Mouse (Mus musculus) layer of hippocampus, adult 9-10 months (tissue): ENCODE results near the gene BC053393.
"Not testable (repeated sequence)": the region's sequence is repeated elsewhere in the genome, so short reads cannot be mapped to it uniquely, and the experiment has no call there.

Experiments used
- DNase-seq: peaks from one replicate; pipeline ENCODE4 v3.0.0; 2022; ENCODE audit warnings: low spot score

BC053393 gene

DNA sequence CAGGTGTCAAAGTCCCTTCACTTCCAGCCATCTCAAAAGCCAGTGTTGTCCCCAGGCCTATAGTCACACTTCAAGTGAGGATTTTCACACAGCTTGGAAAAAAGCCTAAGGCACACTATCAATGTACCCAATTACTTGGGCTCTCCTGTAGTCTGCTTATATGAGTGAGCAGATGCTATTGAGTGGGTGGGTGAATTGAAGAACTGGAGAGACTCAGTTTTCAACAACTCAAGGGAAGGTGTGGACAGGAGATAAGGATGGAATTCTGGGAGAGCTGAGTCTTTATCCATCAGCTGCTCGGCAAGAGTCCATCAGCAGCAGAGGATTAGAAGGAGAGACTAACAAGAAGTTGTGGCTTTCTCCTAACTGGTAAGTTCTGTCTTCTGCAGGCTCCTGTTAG lies at the start of gene BC053393:
Gene BC053393 (plus strand): TSS at position 210 of the 400 bp plus-strand sequence.
- no peak for DNase-seq

DNA sequence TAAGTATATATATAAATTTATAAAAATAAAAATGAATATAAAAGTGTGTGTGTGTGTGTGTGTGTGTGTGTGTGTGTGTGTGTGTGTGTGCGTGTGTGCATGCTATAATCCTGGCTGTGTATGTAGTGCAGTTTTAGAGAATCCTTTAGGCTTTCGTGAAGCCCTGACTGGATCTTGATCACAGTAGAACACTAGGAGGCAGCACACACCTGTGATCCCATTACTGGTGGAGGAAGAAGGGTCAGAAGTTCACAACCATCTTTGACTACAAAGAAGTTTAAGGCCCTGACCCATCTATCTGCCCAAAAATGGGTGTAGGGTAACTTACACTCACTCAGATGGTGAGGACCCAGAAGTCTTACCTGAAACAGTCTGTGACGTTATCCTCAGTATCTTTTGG lies 48.6 kb upstream of the BC053393 start:
- no peak for DNase-seq

DNA sequence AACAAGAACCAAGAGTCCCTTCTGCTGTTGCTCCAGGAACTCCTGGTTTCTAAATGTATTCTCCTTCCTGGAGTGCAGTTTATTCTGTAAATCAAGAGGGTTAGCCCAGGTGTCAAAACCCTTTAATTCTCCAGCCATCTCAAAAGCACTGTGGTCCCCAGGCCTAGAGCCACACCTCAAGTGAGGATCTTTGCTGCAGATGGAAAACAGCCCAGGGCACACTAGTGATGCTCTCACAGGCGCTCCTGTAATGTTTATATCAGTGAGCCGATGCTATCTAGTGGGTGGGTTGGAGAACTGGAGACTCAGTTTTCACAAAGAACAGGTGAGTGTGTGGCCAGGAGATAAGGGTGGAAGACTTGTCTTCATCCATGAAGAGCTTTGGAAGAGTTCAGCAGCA lies 47.4 kb upstream of the BC053393 start, which contains the start of gene Gm12169:
Gene Gm12169 (plus strand): TSS at position 301 of the 400 bp plus-strand sequence.
- no peak for DNase-seq

DNA sequence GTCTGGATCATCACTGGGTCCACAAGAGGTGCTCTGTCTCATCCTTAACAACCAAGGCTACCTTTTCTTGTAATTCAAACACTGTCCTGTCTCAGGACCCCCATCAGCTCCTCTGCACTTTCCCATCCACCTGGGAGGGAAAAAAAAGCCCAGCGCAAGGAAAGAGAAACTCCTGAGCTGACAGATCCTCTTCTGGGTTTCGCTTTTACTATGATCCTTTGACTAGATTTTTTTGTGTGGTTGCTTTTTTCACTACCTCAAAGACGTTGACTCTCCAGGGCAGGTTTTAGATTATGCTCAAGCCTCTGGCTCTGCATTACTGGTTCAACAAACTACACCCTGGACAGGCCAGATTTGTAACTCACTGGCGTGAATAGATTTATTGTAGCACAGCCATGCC lies 41.2 kb upstream of the BC053393 start:
- no peak for DNase-seq

DNA sequence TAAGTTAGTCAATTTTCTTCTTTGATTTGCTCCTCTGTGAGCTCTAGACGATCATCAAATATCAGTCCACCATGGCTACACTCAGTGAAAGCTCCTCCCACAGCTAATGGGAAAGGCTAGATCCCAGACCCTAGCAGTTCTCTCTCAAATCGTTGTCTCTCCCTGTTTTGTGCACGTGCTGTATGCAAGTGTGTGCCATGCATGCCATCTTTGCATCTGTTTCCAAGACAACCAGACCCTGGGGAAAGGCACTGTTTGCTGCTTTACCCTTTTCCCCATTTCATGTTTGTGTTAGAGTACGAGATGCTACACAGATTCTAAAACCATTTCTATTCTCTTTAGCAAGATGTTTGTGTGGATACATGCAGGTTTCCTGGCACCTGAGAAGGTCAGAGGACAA lies 34.4 kb upstream of the BC053393 start:
- DNase-seq: no peak

DNA sequence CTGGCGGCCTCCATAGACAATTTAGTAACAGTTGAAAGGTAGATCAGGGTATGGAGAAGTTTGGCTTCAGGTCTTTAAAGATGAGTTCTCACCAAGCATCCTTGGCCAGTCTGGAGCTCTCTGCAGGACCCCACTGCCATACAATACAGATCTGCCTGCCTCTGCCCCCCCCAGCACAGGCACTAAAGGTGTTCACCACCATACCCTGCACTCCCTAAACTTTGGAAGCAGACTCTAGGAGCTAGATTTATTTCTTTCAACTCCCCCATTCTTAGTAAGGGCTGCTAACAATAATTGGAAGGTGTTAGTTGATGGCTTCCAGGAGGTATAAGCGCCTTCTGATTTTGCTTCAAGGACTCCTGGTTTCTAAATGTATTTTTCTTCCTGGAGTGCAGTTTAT lies 27.8 kb upstream of the BC053393 start:
- DNase-seq: no peak

DNA sequence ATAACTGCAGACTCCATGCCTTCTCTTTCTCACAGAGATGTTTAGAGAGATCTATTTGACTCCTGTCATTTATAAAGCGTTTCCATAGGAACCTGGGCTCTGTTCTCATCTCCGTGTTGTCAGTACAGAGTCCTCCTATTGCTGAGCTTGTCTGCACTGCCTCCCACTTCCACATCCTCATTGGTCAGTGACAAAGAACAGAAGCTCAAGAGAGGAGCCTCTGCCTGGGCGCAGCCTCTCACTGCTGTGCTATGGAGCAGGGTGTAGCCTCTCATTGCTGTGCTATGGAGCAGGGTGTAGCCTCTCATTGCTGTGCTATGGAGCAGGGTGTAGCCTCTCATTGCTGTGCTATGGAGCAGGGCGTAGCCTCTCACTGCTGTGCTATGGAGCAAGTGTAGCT lies 21.6 kb upstream of the BC053393 start:
- DNase-seq: no peak

DNA sequence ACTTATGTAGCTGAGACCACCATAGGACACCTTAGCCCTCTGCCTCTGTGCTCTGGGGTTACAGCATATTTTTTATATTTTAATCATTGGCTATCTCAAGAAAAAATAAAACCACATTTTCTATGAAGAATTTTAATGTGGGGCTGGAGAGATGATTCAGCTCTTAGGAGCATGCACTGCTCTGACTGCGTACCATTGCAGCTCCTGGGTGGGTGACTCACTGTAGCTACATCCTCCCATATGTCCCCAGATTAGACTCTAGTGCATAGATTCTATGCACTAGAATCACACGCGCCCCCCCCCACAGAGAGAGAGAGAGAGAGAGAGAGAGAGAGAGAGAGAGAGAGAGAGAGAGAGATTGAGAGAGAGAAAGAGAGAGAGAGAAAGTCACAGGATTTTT lies 18.6 kb upstream of the BC053393 start:
- DNase-seq: no peak

DNA sequence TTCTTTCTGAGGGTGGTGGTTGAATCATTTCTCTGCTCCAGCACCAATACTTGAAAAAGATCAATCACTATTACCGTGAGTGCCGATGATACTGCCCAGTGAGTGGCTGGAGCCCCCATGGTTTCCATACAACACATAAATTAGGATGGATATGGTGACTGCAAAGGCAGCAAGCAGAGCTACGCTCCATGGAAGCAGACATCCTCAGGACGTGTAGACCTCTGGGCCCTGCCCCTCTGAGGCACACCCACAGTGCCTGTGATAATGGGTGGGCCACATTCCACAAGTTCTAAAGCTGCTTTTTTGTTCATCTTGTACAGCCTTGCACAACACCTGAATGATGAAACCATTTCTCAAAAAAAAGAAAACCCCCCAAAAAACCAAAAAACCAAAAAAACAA lies 10.2 kb upstream of the BC053393 start:
- no peak for DNase-seq

DNA sequence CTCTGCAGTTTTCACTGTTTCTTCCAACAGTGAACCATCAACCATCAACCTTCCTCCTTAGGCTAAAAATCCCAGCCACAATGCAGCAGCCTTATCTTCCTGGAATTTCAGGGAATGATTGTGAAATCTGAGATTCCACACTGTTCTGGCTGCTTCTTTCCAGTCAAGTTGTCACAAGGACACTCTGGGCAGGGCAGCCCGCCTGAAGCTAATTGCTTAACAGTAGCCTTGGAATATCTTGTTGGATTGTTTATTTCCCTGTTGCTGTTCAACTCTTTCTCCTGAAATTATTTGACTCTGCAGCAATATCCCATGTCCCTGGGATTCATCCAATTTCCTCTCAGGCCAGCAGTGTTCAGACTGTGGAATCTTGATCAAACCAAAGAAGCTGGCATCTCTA lies 6.7 kb upstream of the BC053393 start:
- no peak for DNase-seq

DNA sequence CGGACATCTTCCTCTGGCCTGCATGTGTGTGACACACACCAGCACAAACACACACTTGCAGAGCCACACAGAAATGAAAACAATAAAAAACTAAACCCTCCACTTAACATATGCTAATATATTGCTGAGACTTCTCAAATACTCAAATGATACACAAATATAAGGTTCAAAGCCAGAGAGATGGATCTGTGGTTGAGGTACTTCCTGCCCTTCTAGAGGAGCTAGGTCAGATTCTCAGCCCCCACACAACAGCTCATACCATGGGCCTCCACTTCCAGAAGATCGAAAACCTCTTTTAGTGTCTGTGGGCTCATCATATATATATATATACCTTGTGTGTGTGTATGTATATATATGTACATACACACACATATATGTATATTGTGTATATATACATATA lies 5.4 kb upstream of the BC053393 start:
- no peak for DNase-seq

DNA sequence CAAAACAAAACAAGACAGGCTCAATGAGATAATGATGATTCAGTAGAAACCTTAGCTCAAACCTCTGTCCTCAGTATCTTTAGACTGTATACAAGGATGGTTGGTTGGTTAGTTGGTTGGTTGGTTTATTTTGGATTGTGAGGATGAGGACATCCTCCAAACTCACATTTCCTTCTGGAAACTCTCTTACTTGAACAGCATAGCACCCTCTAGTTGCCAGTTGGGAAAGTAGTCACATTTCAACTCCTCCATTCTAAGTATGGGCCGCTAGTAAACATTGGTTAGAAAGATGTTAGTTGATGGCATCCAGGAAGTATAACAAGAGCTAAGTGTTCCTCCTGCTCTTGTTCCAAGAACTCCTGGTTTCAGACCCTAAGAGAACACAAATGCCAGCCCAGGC lies 2.2 kb upstream of the BC053393 start:
- no peak for DNase-seq

DNA sequence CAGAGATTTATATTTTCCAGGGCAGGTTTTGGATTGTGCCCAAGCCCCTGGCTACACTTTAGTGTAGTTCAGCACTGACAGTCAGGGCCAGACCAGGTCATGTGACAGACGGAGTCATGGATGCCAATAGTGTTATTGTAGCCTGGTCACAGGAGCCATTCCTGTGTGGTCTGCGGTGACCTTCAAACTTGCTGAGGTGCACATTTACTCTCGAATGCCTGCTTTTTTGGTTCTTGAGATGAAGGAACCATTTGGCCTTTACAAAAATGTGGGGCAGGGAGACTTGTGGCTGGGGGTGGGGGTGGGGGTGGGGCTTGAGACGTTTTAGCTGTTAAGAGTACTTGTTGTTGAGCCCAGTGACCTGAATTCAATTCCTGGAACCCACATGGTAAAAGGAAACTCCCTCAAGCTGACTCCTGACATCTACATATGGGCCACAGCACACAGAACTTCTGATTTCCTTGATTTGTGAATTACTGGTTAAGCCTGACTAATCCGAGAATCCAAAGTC lies 7.5 kb downstream of the BC053393 start:
- DNase-seq: no peak

DNA sequence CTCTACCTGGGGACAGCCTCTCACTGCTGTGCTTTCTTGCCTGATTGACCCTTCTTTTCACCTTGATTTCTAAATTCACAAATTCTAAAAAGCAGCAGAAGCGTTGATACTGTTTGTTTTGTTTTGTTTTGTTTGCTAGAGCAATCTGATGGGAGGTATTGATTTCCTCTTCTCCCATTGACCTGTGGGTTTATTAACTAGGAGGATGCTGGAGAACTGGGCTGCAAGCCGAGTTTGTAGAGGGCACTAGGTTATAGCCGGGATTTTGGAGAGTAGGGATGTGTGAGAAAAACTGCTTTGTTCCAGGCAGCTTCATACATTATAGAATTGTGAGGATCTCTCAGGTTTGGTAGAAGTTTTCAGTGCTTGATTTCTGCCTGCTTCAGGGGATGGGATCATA lies 9.1 kb downstream of the BC053393 start:
- no peak for DNase-seq

DNA sequence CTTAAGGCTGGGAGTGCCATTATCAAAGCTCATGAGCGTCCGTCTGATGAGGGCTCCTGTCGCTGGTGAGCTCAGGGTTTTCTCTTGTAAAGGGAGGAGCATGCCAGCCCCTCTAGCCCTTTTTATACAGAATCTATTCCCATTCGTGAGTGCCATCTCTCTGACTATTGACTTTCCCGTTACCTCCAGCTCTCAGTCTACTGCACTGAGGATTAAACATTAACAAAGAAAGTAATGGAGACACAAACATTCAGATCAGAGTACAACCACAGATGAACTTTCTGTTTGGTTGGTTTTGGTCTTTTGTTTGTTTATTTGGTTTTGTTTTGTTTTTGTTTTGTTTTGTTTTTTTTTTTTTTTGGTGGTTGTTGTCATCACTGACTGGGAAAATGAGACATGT lies 11.4 kb downstream of the BC053393 start:
- no peak for DNase-seq

DNA sequence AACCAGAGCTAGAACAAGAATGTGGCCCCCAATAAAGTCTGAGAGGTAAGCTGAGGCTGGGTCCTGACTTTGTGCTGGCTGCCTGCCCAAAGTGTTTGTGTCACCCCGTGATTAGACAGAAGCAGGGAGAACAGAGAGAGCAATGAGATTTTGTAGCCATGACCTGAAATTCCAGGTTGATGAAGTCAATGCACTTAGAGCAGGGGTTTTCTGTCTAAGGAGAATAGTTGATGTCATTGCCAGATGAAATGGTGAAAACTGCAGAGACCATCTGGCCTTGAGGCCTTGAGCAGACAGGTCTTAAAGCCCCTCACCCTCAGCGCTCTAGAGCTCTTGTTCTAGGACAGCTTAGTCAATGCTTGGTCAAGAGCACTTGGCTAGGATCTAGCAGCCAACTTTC lies 21.1 kb downstream of the BC053393 start:
- DNase-seq: no peak

DNA sequence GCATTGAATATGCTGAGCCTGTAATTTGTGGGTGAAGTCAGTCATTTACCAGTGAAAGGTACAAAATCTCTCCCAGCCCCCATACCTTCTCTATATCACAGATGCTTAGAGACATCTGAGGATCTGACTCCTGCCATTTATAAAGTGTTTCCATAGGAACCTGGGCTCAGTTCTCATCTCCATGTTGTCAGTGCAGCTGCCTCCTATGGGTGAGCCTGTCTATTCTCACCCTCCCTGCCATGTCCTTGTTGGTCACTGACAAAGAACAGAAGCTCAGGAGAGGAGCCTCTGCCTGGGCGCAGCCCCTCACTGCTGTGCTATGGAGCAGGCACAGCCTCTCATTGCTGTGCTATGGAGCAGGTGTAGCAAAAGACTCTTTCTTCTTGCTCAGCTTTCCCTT lies 48.6 kb downstream of the BC053393 start:
- no peak for DNase-seq

DNA sequence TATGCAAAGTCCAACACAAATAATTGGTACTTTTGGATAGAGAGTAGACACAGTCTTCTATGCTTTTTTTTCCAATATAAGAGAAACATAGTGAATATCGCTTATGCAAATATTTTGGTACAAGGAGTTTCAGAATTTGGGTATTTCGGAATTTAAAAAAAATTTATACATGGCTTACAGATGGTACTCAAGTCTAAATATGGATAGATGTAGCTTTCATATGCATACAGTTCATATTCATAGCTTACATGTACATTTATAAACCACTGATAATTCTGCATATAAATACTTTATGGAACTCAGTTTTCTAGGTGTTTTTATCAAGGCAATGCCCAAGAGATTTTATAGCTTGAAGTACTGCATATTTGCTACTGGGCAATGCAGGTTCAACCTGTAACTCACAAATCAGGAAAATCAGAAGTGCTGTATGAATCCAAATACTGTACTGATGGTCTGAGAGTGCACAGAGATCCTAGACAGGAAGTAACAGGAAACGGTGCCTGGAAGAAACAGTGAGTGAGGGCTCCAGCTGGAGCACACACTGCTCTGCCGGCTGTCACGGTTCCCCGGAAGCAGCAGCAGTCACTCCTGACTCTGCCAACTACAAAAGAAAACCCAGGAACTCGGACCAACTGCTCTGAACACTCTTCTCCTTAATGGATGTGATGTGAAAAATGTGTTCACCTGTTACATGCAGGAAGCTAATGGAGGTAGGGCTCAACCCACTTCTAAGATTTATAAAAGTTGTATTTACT lies 49.3 kb downstream of the BC053393 start:
- no peak for DNase-seq

DNA sequence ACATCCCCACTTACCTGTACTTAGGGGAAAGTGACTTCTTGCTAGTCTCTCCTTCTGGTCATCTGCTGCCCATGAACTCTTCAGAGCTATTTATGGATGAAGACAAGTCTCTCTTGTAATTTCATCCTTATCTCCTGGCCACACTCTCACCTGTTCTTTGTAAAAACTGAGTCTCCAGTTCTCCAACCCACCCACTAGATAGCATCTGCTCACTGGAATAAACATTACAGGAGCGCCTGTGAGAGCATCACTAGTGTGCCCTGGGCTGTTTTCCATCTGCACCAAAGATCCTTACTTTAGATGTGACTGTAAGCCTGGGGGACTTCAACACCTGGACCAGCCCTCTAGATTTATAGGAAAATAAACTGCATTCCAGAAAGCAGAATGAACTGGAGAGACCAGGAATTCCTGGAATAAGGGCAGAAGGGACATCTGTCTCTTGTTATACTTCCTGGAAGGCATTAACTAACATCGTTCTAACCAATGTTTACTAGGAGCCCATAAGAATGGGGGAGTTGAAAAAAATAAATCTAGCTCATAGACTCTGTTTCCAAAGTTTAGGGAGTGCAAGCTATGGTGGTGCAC lies 58.0 kb downstream of the BC053393 start, which contains the start of gene Dppa1:
Gene Dppa1 (minus strand): TSS at position 51 of the 585 bp plus-strand sequence.
- DNase-seq: no peak

DNA sequence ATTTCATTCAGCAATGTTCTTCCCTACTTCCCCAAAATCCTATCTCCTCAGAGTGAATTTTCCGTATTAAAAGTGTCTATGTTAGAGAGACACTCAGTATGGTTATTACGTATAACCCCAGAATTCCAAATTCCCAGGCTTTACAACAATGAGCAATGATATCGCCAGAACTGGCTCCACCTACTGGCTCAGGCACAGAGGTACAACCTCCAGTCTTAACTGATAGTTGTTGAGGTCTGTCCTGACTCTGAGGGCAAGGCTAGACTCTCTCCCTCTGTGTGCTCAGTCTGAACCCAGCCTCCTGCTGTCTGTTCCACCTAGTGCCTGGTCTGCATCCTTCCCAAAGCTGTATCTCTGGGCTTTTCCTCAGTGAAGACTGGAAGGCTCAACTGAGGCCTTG lies 60.3 kb downstream of the BC053393 start:
- no peak for DNase-seq

DNA sequence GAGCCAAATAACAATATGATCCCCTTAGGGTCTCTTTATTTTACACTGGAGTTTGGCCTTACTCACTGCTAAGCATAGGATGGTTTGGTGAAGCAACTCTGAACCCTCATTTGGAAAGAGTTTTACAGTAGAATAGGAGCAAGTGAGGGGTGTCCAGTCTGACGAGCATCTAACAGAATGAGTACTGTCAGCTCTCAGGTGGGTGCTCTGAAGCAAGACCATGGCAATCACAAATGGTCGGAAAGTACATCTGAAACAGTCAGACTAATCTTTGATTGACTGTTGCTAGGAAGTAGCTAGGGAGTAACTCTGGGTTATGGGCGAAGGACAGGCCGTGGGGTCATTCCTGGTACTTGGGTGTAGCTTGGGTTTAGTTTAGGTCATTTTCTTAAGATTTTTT lies 64.2 kb downstream of the BC053393 start:
- not testable (repeated sequence) for DNase-seq

DNA sequence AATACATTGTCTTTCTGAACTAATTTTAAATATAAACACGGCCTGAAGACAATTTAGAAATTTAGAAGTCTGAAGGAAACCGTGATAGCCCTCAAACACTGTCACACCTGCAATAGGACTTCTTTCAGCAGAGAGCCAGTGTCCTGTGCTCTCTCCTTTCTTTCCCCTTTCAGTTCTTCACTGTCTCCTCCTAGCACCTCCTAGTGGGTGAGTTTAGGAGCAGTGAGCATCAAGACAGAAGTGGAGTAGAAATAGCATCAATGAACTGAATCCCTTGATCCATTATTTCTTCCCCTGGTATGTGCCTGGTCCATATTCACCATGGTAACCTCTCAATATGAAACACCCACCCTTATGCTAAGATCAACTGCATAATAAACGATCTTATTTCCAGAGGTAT lies 65.2 kb downstream of the BC053393 start:
- no peak for DNase-seq
